Comparison of ENCODE assay signal across 8 mouse cellular contexts in genomic region chr7:19118028-19118771, GRCm38 (mm10). TPM values are rescaled to one million over a fixed set of nuclear protein-coding genes. Genes with fewer than 3 reads are reported as not detected.
A peak's percentile ranks its signal among the peaks of the same experiment; 100 is the strongest.
DNase-seq lines count a peak whose midpoint lies in the region; ATAC-seq and TF ChIP-seq lines count a peak whose summit lies in the region.

Gm4969 (minus strand) TSS chr7:19118368.

- 0 out of 2 replicates have a peak, but pooled peaks have one; percentile 29 for ATAC-seq in heart, embryonic 13.5 days (ENCODE audit: extremely low read depth, insufficient number of reproducible peaks, low FRiP score, low TSS enrichment)
- ATAC-seq in kidney, embryonic 16.5 days (ENCODE audit: low FRiP score, low TSS enrichment) = peak; percentile 50
- peak; percentile 17; the same call in 1 of the 2 replicates for ATAC-seq in liver, embryonic 14.5 days (ENCODE audit: insufficient read depth)
- peak; percentile 26; the same call in 1 of the 2 replicates for ATAC-seq in neural tube, embryonic 12.5 days (ENCODE audit: low FRiP score, low read depth)

- peaks cover 20% of the 10 kb centered on the region for H3K4me1 ChIP-seq in heart, embryonic 13.5 days
- H3K4me1 ChIP-seq in kidney, embryonic 16.5 days (ENCODE audit: insufficient read depth, low read length) = peaks cover 19% of the 10 kb centered on the region
- peaks cover 11 to 18% of the 10 kb centered on the region in 2 experiments for H3K4me1 ChIP-seq in liver, embryonic 14.5 days (replicated peaks; ENCODE audit: control insufficient read depth in 2 of 2, insufficient read depth in 2 of 2, low read length in 1 of 2)
- peaks cover 18% of the 10 kb centered on the region for H3K4me1 ChIP-seq in neural tube, embryonic 12.5 days

- no peak for TF ChIP-seq EP300 in liver, embryonic 14.5 days (IDR thresholded peaks at IDR 0.05; ENCODE audit: low read depth)

- H3K27ac ChIP-seq in heart, embryonic 13.5 days (replicated peaks) = no peak within 1 kb of the TSS
- H3K27ac ChIP-seq in kidney, embryonic 16.5 days (ENCODE audit: low read length) = no peak within 1 kb of the TSS
- H3K27ac ChIP-seq in liver, embryonic 14.5 days = no peak within 1 kb of the TSS
- H3K27ac ChIP-seq in neural tube, embryonic 12.5 days = no peak within 1 kb of the TSS

- TF ChIP-seq CTCF in liver, embryonic 14.5 days (IDR thresholded peaks at IDR 0.05; ENCODE audit: low read depth) = peak; percentile 46

- H3K4me3 ChIP-seq in heart, embryonic 13.5 days = peak within 1 kb of the TSS; percentile 36
- H3K4me3 ChIP-seq in kidney, embryonic 16.5 days (ENCODE audit: low read length) = peak within 1 kb of the TSS; percentile 35
- H3K4me3 ChIP-seq in liver, embryonic 14.5 days (ENCODE audit: insufficient read depth in 1 of 2, low read depth in 2 of 2, low read length in 2 of 2) = 0 out of 4 replicates have a peak within 1 kb of the TSS, but pooled peaks of 1 of the 2 experiments have one; percentile 88
- peak within 1 kb of the TSS; percentile 26; the same call in 1 of the 2 replicates for H3K4me3 ChIP-seq in neural tube, embryonic 12.5 days

- H3K27me3 ChIP-seq in heart, embryonic 13.5 days (replicated peaks) = peaks cover 6% of the 10 kb centered on the region; the same call in 1 of the 2 replicates
- no peaks in the 10 kb centered on the region for H3K27me3 ChIP-seq in kidney, embryonic 16.5 days (ENCODE audit: insufficient read depth, low read length)
- H3K27me3 ChIP-seq in liver, embryonic 14.5 days (ENCODE audit: control insufficient read depth, insufficient read depth, low read length) = peaks cover 7% of the 10 kb centered on the region
- H3K27me3 ChIP-seq in neural tube, embryonic 12.5 days (replicated peaks) = 0 out of 2 replicates have a peak, but pooled peaks cover 5% of the 10 kb centered on the region

- no peaks in the 10 kb centered on the region for H3K36me3 ChIP-seq in heart, embryonic 13.5 days
- peaks cover 3% of the 10 kb centered on the region; the same call in 1 of the 2 replicates for H3K36me3 ChIP-seq in kidney, embryonic 16.5 days (ENCODE audit: insufficient read depth, low read length)
- no peaks in the 10 kb centered on the region for H3K36me3 ChIP-seq in liver, embryonic 14.5 days (replicated peaks; ENCODE audit: control insufficient read depth, insufficient read depth, low read depth)
- no peaks in the 10 kb centered on the region for H3K36me3 ChIP-seq in neural tube, embryonic 12.5 days

- H3K4me2 ChIP-seq in heart, embryonic 13.5 days = peak within 1 kb of the TSS; percentile 94
- peak within 1 kb of the TSS; percentile 56 for H3K4me2 ChIP-seq in kidney, embryonic 16.5 days (replicated peaks; ENCODE audit: low read depth, low read length)
- H3K4me2 ChIP-seq in liver, embryonic 14.5 days (ENCODE audit: low read depth) = peak within 1 kb of the TSS; percentile 94
- H3K4me2 ChIP-seq in neural tube, embryonic 12.5 days (replicated peaks) = peak within 1 kb of the TSS; percentile 51

- no peak within 1 kb of the TSS for H3K9ac ChIP-seq in heart, embryonic 13.5 days
- H3K9ac ChIP-seq in kidney, embryonic 16.5 days (replicated peaks; ENCODE audit: low read length) = peak within 1 kb of the TSS; percentile 44
- H3K9ac ChIP-seq in liver, embryonic 14.5 days (replicated peaks) = no peak within 1 kb of the TSS
- H3K9ac ChIP-seq in neural tube, embryonic 12.5 days = no peak within 1 kb of the TSS

- DNase-seq in layer of hippocampus, adult 11-12 months (ENCODE audit: low spot score) = peak; percentile 48
- DNase-seq in layer of hippocampus, adult 9-10 months (ENCODE audit: low spot score) = no peak
- peak; percentile 73 for DNase-seq in embryo, embryonic 10 days (ENCODE audit: low spot score)
- DNase-seq in liver, embryonic 14.5 days (ENCODE audit: low read depth in 3 of 3, low spot score in 3 of 3) = peak in 1 of 3 experiments; percentile 22
- DNase-seq in thymus, postnatal 14 days = peak; percentile 67

- H3K9me3 ChIP-seq in heart, embryonic 13.5 days = no peaks in the 10 kb centered on the region; the same call in 1 of the 2 replicates
- H3K9me3 ChIP-seq in kidney, embryonic 16.5 days (ENCODE audit: low read length) = peaks cover 15% of the 10 kb centered on the region; the same call in 1 of the 2 replicates
- peaks cover 4% of the 10 kb centered on the region for H3K9me3 ChIP-seq in liver, embryonic 14.5 days (ENCODE audit: control insufficient read depth, low read length)
- H3K9me3 ChIP-seq in neural tube, embryonic 12.5 days = peaks cover 4% of the 10 kb centered on the region; the same call in 1 of the 2 replicates

- WGBS in heart, embryonic 13.5 days = 19% methylated on average over 61 of the region's 64 CpGs
- WGBS in kidney, embryonic 16.5 days = 22% methylated on average over 64 of the region's 64 CpGs
- 27% methylated on average over 61 of the region's 64 CpGs for WGBS in liver, embryonic 14.5 days (ENCODE audit: insufficient replicate concordance)
- WGBS in neural tube, embryonic 12.5 days = 22% methylated on average over 64 of the region's 64 CpGs

RNA-seq across cellular contexts. Expression of gene Gm4969, which starts in this region (rescaled TPM):
- polyA plus RNA-seq in heart, embryonic 13.5 days (2015; fragmentation: Nextera tagmentation; extraction: Ambion mirVana) = 1.2 and 2.1 TPM in 2 replicates
- polyA plus RNA-seq in kidney, embryonic 16.5 days (2015; fragmentation: Nextera tagmentation; extraction: Ambion mirVana) = 3.2 and 4.3 TPM in 2 replicates
- 0.14 and 0.25 TPM in 2 replicates for polyA plus RNA-seq in liver, embryonic 14.5 days (2012; rRNA removed)
- polyA plus RNA-seq in liver, embryonic 14.5 days (2014; fragmentation: Nextera tagmentation; extraction: Ambion mirVana) = 0.16 and 0.22 TPM in 2 replicates
- polyA plus RNA-seq in neural tube, embryonic 12.5 days (2016; fragmentation: Nextera tagmentation; extraction: Ambion mirVana) = 1.0 and 1.1 TPM in 2 replicates

Comparison
In these comparisons a context has a peak if more than half of its experiments do, and no peak if none do; other contexts are left out.
1. Peak in ATAC-seq and H3K4me2 ChIP-seq in liver, embryonic 14.5 days; RNA of the gene not detected or under 1 TPM.